Mouse (Mus musculus) heart, postnatal 0 days (tissue): ENCODE measurements at regions not wholly inside any gene's neighbourhood (a gene's known extent, or its start where the extent isn't known, plus 50 kb on each side); places are given as distances from the start of the nearest gene placed in this dataset.

Experiments used
- ATAC-seq: fragments of 200-750 bp; cut with Nextera tagmentation; 2 replicates; pipeline ENCODE4 v1.8.0; 2017; ENCODE audit warnings: low read depth, moderate number of reproducible peaks, moderate library complexity; ENCODE audit not compliant: insufficient read depth
- DNase-seq: peaks from one replicate; pipeline ENCODE4 v3.0.0-alpha.2; 2016; ENCODE audit warnings: low spot score
- H3K27ac ChIP-seq: fragments of 300-500 bp; sonication (generic); 2 replicates; pipeline ENCODE4 v1.5.1; 2014; ENCODE audit warnings: low read depth, mild to moderate bottlenecking
- H3K27me3 ChIP-seq: fragments of 300-500 bp; sonication (generic); 2 replicates; pipeline ENCODE4 v1.6.1; 2014; ENCODE audit warnings: low read length, mixed read lengths; ENCODE audit not compliant: control insufficient read depth, insufficient read depth
- H3K36me3 ChIP-seq: fragments of 300-500 bp; sonication (generic); replicated peaks from 2 replicates; pipeline ENCODE4 v1.6.1; 2014; ENCODE audit warnings: low read length, mixed read lengths; ENCODE audit not compliant: control insufficient read depth, insufficient read depth
- H3K4me1 ChIP-seq: fragments of 300-500 bp; sonication (generic); 2 replicates; pipeline ENCODE4 v1.6.1; 2014; ENCODE audit warnings: antibody characterized with exemption; ENCODE audit not compliant: control insufficient read depth, insufficient read depth
- H3K4me2 ChIP-seq: fragments of 300-500 bp; sonication (generic); 2 replicates; pipeline ENCODE4 v1.6.1; 2014; ENCODE audit warnings: low read depth, mild to moderate bottlenecking, low read length, moderate library complexity
- H3K4me3 ChIP-seq: fragments of 300-500 bp; sonication (generic); 2 replicates; pipeline ENCODE4 v1.5.1; 2014; ENCODE audit warnings: low read depth, low read length
- H3K9ac ChIP-seq: fragments of 300-500 bp; sonication (generic); replicated peaks from 2 replicates; pipeline ENCODE4 v1.6.1; 2014; ENCODE audit warnings: low read depth, low read length, mixed read lengths
- H3K9me3 ChIP-seq: fragments of 300-500 bp; sonication (generic); replicated peaks from 2 replicates; pipeline ENCODE4 v1.6.1; 2016; ENCODE audit warnings: low read length; ENCODE audit not compliant: control insufficient read depth
- CTCF ChIP-seq: IDR thresholded peaks from 2 replicates; pipeline ENCODE4 v1.5.1; 2016; ENCODE audit warnings: antibody characterized with exemption, control low read depth, low read depth
- EP300 ChIP-seq: IDR thresholded peaks from 2 replicates; pipeline ENCODE4 v1.6.1; 2016; ENCODE audit warnings: antibody characterized with exemption, low read depth
- WGBS: fragments of 180-500 bp; shearing (Covaris S2); extraction: QIAGEN DNeasy Blood & Tissue Kit; methylation state at CpG from one replicate; pipeline ENCODE4 v1.1.7; 2014; 5-methylcytosine and 5-hydroxymethylcytosine counted together

GRCm38 (mm10) chr5:75731236-75731635 lies 156.5 kb downstream of the Kit start:
- DNase-seq (no peak), ATAC-seq (no peak)
- Histone ChIP-seq H3K4me1 (no peaks in the 10 kb centered on the region), H3K27me3 (no peaks in the 10 kb centered on the region), H3K9ac (no peak overlapping the region), H3K4me2 (no peak overlapping the region), H3K4me3 (no peak overlapping the region), H3K36me3 (no peaks in the 10 kb centered on the region), H3K9me3 (no peaks in the 10 kb centered on the region), H3K27ac (peak overlapping the region; percentile 13; the same call in 1 of the 2 replicates)
- 62% methylated on average over 4 of the region's 4 CpGs for WGBS
- no peak for TF ChIP-seq EP300
- no peak for TF ChIP-seq CTCF

GRCm38 (mm10) chr5:75730698-75731097 lies 156.0 kb downstream of the Kit start:
- no peak overlapping the region for H3K4me2 ChIP-seq
- DNase-seq (no peak), ATAC-seq (no peak)
- peak overlapping the region; percentile 13; the same call in 1 of the 2 replicates for H3K27ac ChIP-seq
- TF ChIP-seq CTCF, result no peak
- no peak for TF ChIP-seq EP300
- no peaks in the 10 kb centered on the region for H3K9me3 ChIP-seq
- 67% methylated on average over 3 of the region's 3 CpGs for WGBS
- H3K9ac ChIP-seq, result no peak overlapping the region
- no peaks in the 10 kb centered on the region for H3K4me1 ChIP-seq
- H3K4me3 ChIP-seq, result no peak overlapping the region
- no peaks in the 10 kb centered on the region for H3K36me3 ChIP-seq
- no peaks in the 10 kb centered on the region for H3K27me3 ChIP-seq

DNA sequence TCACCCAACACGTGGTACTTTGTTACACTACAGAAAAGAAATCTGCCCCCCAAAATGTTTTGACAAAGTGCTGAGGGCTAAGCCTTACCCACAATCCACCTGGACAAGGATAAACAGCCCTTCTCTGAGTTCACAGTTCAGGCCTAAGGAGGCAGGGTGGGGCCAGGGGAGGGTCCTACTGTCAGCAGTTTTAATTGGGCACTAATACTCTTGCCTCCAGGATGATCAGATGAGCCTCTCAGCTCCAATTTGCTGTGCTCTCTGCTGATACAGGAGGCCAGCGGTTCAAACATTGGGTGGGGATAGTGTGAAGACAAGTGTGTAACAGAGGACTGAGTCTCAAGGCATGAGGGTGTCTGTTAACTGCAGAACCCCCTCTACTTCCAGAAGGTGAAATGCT lies 146.6 kb downstream of the Kit start:
- Histone ChIP-seq H3K4me1 (0 out of 2 replicates have a peak, but pooled peaks cover 7% of the 10 kb centered on the region), H3K27me3 (no peaks in the 10 kb centered on the region), H3K27ac (no peak overlapping the region), H3K9me3 (no peaks in the 10 kb centered on the region), H3K4me3 (no peak overlapping the region), H3K4me2 (no peak overlapping the region), H3K36me3 (no peaks in the 10 kb centered on the region), H3K9ac (no peak overlapping the region)
- WGBS, result 72% methylated on average over 2 of the region's 2 CpGs
- ATAC-seq, result no peak
- TF ChIP-seq CTCF (no peak), EP300 (no peak)
- no peak for DNase-seq

- H3K27ac ChIP-seq, result no peak overlapping the region
- 0 out of 2 replicates have a peak, but pooled peaks cover 7% of the 10 kb centered on the region for H3K4me1 ChIP-seq
- no peak overlapping the region for H3K4me3 ChIP-seq
- no peak; the same call in 1 of the 2 replicates for ATAC-seq
- no peaks in the 10 kb centered on the region for H3K9me3 ChIP-seq
- H3K9ac ChIP-seq, result no peak overlapping the region
- TF ChIP-seq CTCF (no peak), EP300 (no peak)
- DNase-seq, result peak; percentile 14
- WGBS, result 63% methylated on average over 15 of the region's 15 CpGs
- H3K4me2 ChIP-seq, result no peak overlapping the region
- H3K36me3 ChIP-seq, result no peaks in the 10 kb centered on the region
- H3K27me3 ChIP-seq, result no peaks in the 10 kb centered on the region
Observed at GRCm38 (mm10) chr5:75720091-75720940, 145.6 kb downstream of the Kit start.

DNA sequence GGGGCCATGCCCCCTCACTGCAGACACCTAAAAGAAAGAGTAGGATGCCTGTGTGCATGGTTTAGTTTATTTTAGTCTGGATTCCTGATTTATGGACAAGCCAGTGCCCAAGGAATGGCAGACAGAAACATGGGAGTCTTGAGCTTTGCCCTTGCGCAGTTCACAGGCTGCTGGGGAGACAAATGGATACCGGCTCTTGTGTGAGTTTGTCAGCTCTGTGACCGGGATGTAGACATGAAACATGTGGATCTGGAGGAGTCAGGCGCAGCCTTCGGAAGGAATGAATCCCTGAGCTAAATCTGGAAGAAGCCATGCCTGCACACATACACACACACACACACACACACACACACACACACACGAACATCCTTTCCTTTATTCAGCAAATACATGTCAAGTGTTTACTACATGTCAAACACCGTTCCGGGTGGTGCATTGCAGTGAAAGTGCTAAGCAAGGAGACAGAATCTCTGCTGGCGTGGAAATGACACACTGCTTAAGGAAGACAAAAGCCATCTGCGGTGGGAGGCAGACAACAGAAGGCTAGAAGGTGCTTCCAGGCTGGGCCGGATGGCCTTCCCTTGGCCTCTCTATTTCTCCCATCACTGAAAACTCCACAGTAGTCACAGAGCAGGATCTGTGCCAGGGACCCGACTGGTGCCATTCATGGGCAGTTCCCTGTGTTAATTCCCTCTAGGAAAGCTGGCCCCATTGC lies 144.0 kb downstream of the Kit start:
- WGBS, result 68% methylated on average over 12 of the region's 12 CpGs

More for the DNA sequence above, 144.0 kb downstream of the Kit start:
- no peaks in the 10 kb centered on the region for H3K9me3 ChIP-seq
- H3K4me1 ChIP-seq, result 0 out of 2 replicates have a peak, but pooled peaks cover 7% of the 10 kb centered on the region
- H3K27me3 ChIP-seq, result no peaks in the 10 kb centered on the region
- no peak overlapping the region for H3K4me2 ChIP-seq
- ATAC-seq (no peak), DNase-seq (no peak)
- H3K9ac ChIP-seq, result no peak overlapping the region
- H3K36me3 ChIP-seq, result no peaks in the 10 kb centered on the region
- no peak overlapping the region for H3K27ac ChIP-seq
- TF ChIP-seq EP300 (no peak), CTCF (no peak)
- H3K4me3 ChIP-seq, result no peak overlapping the region
